Mouse (Mus musculus) heart, embryonic 14.5 days (tissue): ENCODE measurements around the gene 1700025G04Rik. TPM values are rescaled to one million over a fixed set of nuclear protein-coding genes. Genes with fewer than 3 reads are reported as not detected.

ENCODE experiments used
- ATAC-seq: fragments of 200-750 bp; cut with Nextera tagmentation; 2 replicates; pipeline ENCODE4 v1.8.0; 2017; ENCODE audit warnings: low read depth, moderate TSS enrichment; ENCODE audit not compliant: insufficient number of reproducible peaks, insufficient read depth, low FRiP score
- H3K27ac ChIP-seq, 2 experiments: fragments of 200-500 bp in 1 of 2; fragments of 300-500 bp in 1 of 2; sonication (generic) in 1 of 2; replicated peaks in 1 of 2; 2 replicates each; pipeline ENCODE4 v1.5.1; 2012 to 2014; ENCODE audit warnings: low read depth in 2 of 2, low read length in 2 of 2, control low read depth in 1 of 2, mild to moderate bottlenecking in 1 of 2, mixed read lengths in 1 of 2; ENCODE audit not compliant: control insufficient read depth in 1 of 2, insufficient read depth in 1 of 2
- H3K27me3 ChIP-seq: fragments of 300-500 bp; sonication (generic); 2 replicates; pipeline ENCODE4 v1.6.1; 2014; ENCODE audit warnings: mild to moderate bottlenecking, low read length, control low read depth; ENCODE audit not compliant: control insufficient read depth, insufficient read depth
- H3K36me3 ChIP-seq: fragments of 300-500 bp; sonication (generic); 2 replicates; pipeline ENCODE4 v1.6.1; 2014; ENCODE audit warnings: mild to moderate bottlenecking, control low read depth, low read length, mixed read lengths; ENCODE audit not compliant: control insufficient read depth, insufficient read depth
- H3K4me1 ChIP-seq, 2 experiments: fragments of 200-500 bp in 1 of 2; fragments of 300-500 bp in 1 of 2; sonication (generic) in 1 of 2; 2 replicates each; pipeline ENCODE4 v1.6.1; 2012 to 2014; ENCODE audit warnings: low read length in 2 of 2, control low read depth in 1 of 2, mixed read lengths in 1 of 2; ENCODE audit not compliant: control insufficient read depth in 2 of 2, insufficient read depth in 2 of 2
- H3K4me2 ChIP-seq: fragments of 300-500 bp; sonication (generic); 2 replicates; pipeline ENCODE4 v1.6.1; 2014; ENCODE audit warnings: mild to moderate bottlenecking, low read length
- H3K4me3 ChIP-seq, 2 experiments: fragments of 200-500 bp in 1 of 2; fragments of 300-500 bp in 1 of 2; sonication (generic) in 1 of 2; 2 replicates each; pipeline ENCODE4 v1.5.1; 2012 to 2014; ENCODE audit warnings: low read length in 2 of 2, mild to moderate bottlenecking in 2 of 2, control low read depth in 1 of 2, low read depth in 1 of 2, moderate library complexity in 1 of 2; ENCODE audit not compliant: control insufficient read depth in 1 of 2, insufficient read depth in 1 of 2
- H3K9ac ChIP-seq: fragments of 300-500 bp; sonication (generic); 2 replicates; pipeline ENCODE4 v1.6.1; 2014; ENCODE audit warnings: mild to moderate bottlenecking, low read length
- H3K9me3 ChIP-seq: fragments of 300-500 bp; sonication (generic); 2 replicates; pipeline ENCODE4 v1.6.1; 2016; ENCODE audit warnings: low read length, control low read depth; ENCODE audit not compliant: control insufficient read depth
- WGBS: fragments of 180-500 bp; shearing (Covaris S2); extraction: QIAGEN DNeasy Blood & Tissue Kit; methylation state at CpG from one replicate; pipeline ENCODE4 v1.1.7; 2014; 5-methylcytosine and 5-hydroxymethylcytosine counted together
- polyA plus RNA-seq: library from polyadenylated mRNA; unstranded; fragments of >200 nt; fragmentation: Nextera tagmentation; extraction: Ambion mirVana; gene quantifications from 2 replicates; pipeline ENCODE4 v1.2.1, GENCODE M21; 2014

The 1700025G04Rik gene
- polyA plus RNA-seq, 1 experiment from 2014 or later: 35.7 TPM

- Histone ChIP-seq H3K4me3 (no peak overlapping the region), H3K36me3 (no peaks in the 10 kb centered on the region), H3K4me1 (peaks cover 3 to 15% of the 10 kb centered on the region in 2 experiments), H3K9ac (no peak overlapping the region), H3K9me3 (no peaks in the 10 kb centered on the region), H3K27ac (no peak overlapping the region), H3K4me2 (no peak overlapping the region), H3K27me3 (no peaks in the 10 kb centered on the region)
- WGBS: 89% methylated on average over 5 of the region's 5 CpGs
- no peak for ATAC-seq
Measured at GRCm38 (mm10) chr1:152020070-152020469, 69.9 kb downstream of the 1700025G04Rik start.

DNA sequence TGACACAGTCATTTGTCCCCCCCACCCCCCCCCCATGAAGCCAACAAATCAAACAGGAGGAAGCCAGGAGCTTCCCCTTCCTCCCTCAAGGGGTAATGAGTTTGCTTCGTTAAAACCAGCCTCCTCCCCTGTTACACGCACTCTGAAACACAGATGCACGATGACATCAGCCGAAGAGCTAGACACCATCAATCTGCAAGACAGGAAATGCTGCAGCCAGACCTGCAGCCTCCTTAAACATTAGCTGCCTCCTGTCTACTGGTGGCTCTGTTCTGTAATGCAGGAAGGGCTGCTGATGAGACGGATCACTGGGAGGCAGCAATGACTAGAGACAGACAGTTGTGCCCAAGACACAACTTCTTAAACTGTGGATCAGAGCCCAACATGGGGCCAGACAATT is 70.7 kb downstream of the 1700025G04Rik start:
- Histone ChIP-seq H3K27ac (0 out of 4 replicates have a peak overlapping the region, but pooled peaks of 1 of the 2 experiments have one; percentile 28), H3K9ac (no peak overlapping the region), H3K9me3 (no peaks in the 10 kb centered on the region), H3K4me2 (no peak overlapping the region), H3K27me3 (no peaks in the 10 kb centered on the region), H3K36me3 (no peaks in the 10 kb centered on the region), H3K4me1 (peaks cover 3 to 16% of the 10 kb centered on the region in 2 experiments), H3K4me3 (no peak overlapping the region)
- 36% methylated on average over 5 of the region's 5 CpGs for WGBS
- ATAC-seq: no peak

- Histone ChIP-seq H3K36me3 (no peaks in the 10 kb centered on the region), H3K27ac (no peak overlapping the region), H3K4me3 (no peak overlapping the region), H3K9me3 (no peaks in the 10 kb centered on the region), H3K9ac (no peak overlapping the region), H3K4me1 (peaks cover 3 to 16% of the 10 kb centered on the region in 2 experiments), H3K4me2 (no peak overlapping the region), H3K27me3 (no peaks in the 10 kb centered on the region)
- no peak for ATAC-seq
- 86% methylated on average over 3 of the region's 3 CpGs for WGBS
Measured at GRCm38 (mm10) chr1:152018322-152018721, 71.6 kb downstream of the 1700025G04Rik start.

DNA sequence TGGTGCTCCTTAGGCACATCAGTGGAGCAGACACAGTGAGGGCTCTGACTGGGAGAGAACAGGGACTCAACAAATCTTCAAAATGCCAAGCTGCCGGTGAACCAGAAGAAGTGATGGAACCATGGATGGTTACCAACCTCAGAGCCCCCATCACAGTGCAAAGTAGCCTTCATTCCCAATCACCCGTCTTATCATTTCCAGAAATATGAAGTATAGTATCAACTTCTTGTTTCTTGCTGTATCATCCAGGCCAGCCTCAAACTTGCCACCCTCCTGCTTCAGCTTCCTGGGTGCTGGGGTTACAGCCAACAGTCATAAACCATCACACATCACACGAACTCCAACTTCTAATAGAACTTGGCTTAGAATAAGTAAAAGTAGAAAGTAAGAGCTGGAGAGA is 73.3 kb downstream of the 1700025G04Rik start:
- 94% methylated on average over 3 of the region's 3 CpGs for WGBS
- H3K4me3 ChIP-seq: no peak overlapping the region
- H3K4me2 ChIP-seq: no peak overlapping the region
- H3K36me3 ChIP-seq: no peaks in the 10 kb centered on the region
- H3K4me1 ChIP-seq: peaks cover 3 to 18% of the 10 kb centered on the region in 2 experiments
- no peak for ATAC-seq
- no peak overlapping the region for H3K27ac ChIP-seq
- no peak overlapping the region for H3K9ac ChIP-seq
- no peaks in the 10 kb centered on the region for H3K9me3 ChIP-seq
- H3K27me3 ChIP-seq: no peaks in the 10 kb centered on the region

GRCm38 (mm10) chr1:152015555-152016125 is 74.3 kb downstream of the 1700025G04Rik start:
- H3K9me3 ChIP-seq: no peaks in the 10 kb centered on the region
- no peaks in the 10 kb centered on the region for H3K36me3 ChIP-seq
- ATAC-seq: no peak
- peaks cover 3 to 18% of the 10 kb centered on the region in 2 experiments for H3K4me1 ChIP-seq
- H3K4me3 ChIP-seq: no peak overlapping the region
- H3K27me3 ChIP-seq: no peaks in the 10 kb centered on the region
- no peak overlapping the region for H3K4me2 ChIP-seq
- no peak overlapping the region for H3K9ac ChIP-seq
- H3K27ac ChIP-seq: peak overlapping the region in 1 of 2 experiments; percentile 0; a peak in 1 of 4 replicates
- WGBS: 42% methylated on average over 7 of the region's 7 CpGs

GRCm38 (mm10) chr1:152011741-152012140 is 78.2 kb downstream of the 1700025G04Rik start:
- no peak for ATAC-seq
- no peak overlapping the region for H3K27ac ChIP-seq
- H3K4me2 ChIP-seq: no peak overlapping the region
- H3K9me3 ChIP-seq: no peaks in the 10 kb centered on the region
- H3K27me3 ChIP-seq: no peaks in the 10 kb centered on the region
- 86% methylated on average over 5 of the region's 5 CpGs for WGBS
- H3K9ac ChIP-seq: no peak overlapping the region
- H3K36me3 ChIP-seq: no peaks in the 10 kb centered on the region
- no peak overlapping the region for H3K4me3 ChIP-seq
- peaks cover 6 to 16% of the 10 kb centered on the region in 2 experiments for H3K4me1 ChIP-seq

GRCm38 (mm10) chr1:152010251-152010980 is 79.5 kb downstream of the 1700025G04Rik start:
- Histone ChIP-seq H3K36me3 (peaks cover 9% of the 10 kb centered on the region), H3K27ac (no peak overlapping the region), H3K9me3 (no peaks in the 10 kb centered on the region), H3K27me3 (no peaks in the 10 kb centered on the region), H3K4me1 (peaks cover 6 to 10% of the 10 kb centered on the region in 2 experiments; a peak in 3 of 4 replicates), H3K9ac (no peak overlapping the region), H3K4me2 (no peak overlapping the region), H3K4me3 (no peak overlapping the region)
- no peak for ATAC-seq
- WGBS: 75% methylated on average over 13 of the region's 13 CpGs
